Mouse (Mus musculus) midbrain, embryonic 15.5 days (tissue): ENCODE measurements around the gene Trmt11. TPM values are rescaled to one million over a fixed set of nuclear protein-coding genes. Genes with fewer than 3 reads are reported as not detected.

Experiments used
- polyA plus RNA-seq: library from polyadenylated mRNA; unstranded; fragments of >200 nt; fragmentation: Nextera tagmentation; extraction: Ambion mirVana; gene quantifications from 2 replicates; pipeline ENCODE4 v1.2.1, GENCODE M21; 2015

Gene Trmt11
- polyA plus RNA-seq, 1 experiment from 2014 or later: 23.4 TPM

Other genes with a start within 250 kb of the Trmt11 start
- 15.7 and 19.3 TPM in 2 replicates for gene Hint3, start 28.9 kb upstream of the Trmt11 start, polyA plus RNA-seq
- 18.0 and 19.8 TPM in 2 replicates for gene Ncoa7, start 202.6 kb upstream of the Trmt11 start, polyA plus RNA-seq
- gene Hey2, start 242.1 kb upstream of the Trmt11 start, polyA plus RNA-seq: 3.5 and 3.7 TPM in 2 replicates